Mouse (Mus musculus): ENCODE results near the gene Usp7.

The Usp7 gene

DNA sequence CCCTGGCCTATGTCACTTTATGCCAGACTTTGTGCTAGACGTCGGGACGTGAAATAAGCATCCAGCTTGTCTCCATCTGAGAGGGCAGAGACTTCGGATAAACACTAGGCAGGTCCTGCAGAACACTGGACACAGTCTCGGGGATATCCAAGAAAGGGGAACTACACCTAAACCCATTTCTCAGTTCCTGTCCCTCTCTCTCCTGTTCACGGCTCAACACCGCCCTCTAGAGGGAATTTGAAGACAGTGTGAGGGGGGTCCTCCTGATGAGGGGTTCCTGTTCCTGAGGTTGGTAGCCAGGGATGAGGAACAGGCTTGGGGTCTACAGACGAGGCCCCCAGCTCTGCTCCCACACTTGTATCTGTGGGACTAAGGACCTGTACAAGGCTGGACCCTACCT is 117.9 kb downstream of the Usp7 start:
- DNase-seq (ENCODE audit: low read depth, low spot score): peak; percentile 89

GRCm38 (mm10) chr16:8673343-8673742 is 118.8 kb downstream of the Usp7 start:
- no peak for DNase-seq (ENCODE audit: low read depth, low spot score)

- no peak for DNase-seq (ENCODE audit: low read depth, low spot score)
These were observed 119.3 kb downstream of the Usp7 start for GRCm38 (mm10) chr16:8672811-8673210.

- no peak for DNase-seq (ENCODE audit: low read depth, low spot score)
These were observed 119.8 kb downstream of the Usp7 start for GRCm38 (mm10) chr16:8672350-8672687.

GRCm38 (mm10) chr16:8671551-8672349 is 120.4 kb downstream of the Usp7 start, which contains the start of gene Carhsp1:
Carhsp1 (minus strand) TSS chr16:8672155.
- peak; percentile 97 for DNase-seq (ENCODE audit: low read depth, low spot score)

- DNase-seq (ENCODE audit: low read depth, low spot score): no peak
These were observed 121.8 kb downstream of the Usp7 start for GRCm38 (mm10) chr16:8670041-8671035.

- DNase-seq (ENCODE audit: low read depth, low spot score): no peak
These were observed 122.7 kb downstream of the Usp7 start for GRCm38 (mm10) chr16:8669432-8669831.

GRCm38 (mm10) chr16:8668386-8668785 is 123.7 kb downstream of the Usp7 start:
- DNase-seq (ENCODE audit: low read depth, low spot score): no peak

DNA sequence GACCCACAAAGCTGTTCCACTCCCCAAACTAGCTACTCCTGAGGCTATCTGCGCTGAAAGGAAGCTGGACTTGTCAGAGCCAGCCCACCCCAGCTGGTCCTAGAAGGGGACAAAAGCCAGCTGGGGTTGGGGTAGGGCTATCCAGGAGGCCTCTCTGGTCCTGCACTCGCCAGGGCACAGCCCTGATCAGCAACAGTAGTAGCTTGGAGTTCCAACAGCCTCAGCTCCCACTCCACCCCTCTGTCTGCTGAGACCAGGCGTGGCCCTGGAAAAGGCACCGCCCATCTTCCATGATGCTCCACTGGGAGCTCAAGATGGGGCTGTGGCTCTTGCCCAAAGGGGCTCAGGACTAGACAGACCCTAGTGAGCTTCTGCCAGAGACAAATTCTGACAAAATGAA is 124.3 kb downstream of the Usp7 start:
- no peak for DNase-seq (ENCODE audit: low read depth, low spot score)

- DNase-seq (ENCODE audit: low read depth, low spot score): no peak
These were observed 124.8 kb downstream of the Usp7 start for GRCm38 (mm10) chr16:8667261-8667660.

- DNase-seq (ENCODE audit: low read depth, low spot score): no peak
These were observed 125.7 kb downstream of the Usp7 start for GRCm38 (mm10) chr16:8666452-8666851.

- DNase-seq (ENCODE audit: low read depth, low spot score): no peak
These were observed 126.7 kb downstream of the Usp7 start for GRCm38 (mm10) chr16:8665367-8665766.

DNA sequence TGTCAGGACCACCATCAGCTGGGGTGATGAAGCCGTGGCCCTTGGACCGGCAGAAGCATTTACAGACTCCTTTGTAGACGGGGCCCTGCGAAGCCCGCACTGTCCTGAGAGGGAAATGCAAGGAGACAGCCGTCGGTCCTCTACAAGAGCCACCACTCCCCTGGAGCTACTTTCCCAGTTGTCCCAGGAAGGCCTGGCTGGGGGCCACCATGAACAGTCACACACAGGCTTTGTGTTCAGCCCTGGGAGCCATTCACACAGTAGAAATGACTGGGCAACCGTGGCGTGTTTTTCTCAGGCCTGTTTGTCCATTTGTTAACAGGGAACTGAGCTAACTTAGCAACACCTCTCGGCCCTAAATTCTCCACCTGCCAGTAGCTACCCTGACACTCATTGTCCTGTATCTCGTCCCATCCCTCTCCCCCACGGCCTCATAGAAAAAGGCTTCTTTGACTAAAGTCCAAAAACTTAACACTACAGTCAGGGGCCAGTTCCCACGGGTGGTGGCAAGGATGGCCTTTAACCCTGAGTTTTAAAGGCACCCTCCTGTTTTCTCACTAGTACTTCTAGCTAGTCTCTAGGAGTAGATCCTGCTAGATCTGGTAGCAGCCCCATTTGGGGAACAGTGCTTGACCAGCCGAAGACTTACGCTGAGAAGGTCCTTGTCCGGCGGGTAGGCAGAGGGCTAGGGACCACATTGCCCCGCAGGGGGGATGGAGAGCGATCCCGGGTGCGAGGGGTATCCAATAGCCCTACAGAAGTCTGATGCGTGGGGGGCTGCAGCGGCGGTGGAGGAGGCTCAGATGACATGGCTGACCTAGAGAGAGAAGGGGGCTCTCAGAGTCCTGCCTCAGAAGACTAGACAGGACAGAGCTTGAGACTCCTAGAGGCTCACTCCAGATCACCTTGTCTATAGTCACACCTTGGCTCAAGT is 128.2 kb downstream of the Usp7 start:
- no peak for DNase-seq (ENCODE audit: low read depth, low spot score)

DNA sequence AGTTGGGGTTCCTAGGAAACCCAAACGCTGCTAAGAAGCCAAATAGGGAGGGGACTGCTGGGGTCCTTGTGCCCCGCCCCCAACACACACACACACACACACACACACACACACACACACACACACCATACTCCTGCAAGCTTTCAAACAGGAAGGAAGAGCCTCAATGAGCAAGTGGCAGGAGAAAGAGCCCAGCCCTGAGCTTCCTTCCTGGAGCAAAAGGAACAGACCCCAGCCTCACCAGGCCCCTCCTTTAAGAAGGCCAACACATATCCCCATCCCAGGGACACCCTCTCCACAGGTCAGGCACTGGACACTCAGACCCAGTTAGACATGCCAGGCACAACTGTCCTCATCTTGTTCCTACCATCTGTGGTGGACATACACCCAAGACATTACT is 129.1 kb downstream of the Usp7 start:
- no peak for DNase-seq (ENCODE audit: low read depth, low spot score)

DNA sequence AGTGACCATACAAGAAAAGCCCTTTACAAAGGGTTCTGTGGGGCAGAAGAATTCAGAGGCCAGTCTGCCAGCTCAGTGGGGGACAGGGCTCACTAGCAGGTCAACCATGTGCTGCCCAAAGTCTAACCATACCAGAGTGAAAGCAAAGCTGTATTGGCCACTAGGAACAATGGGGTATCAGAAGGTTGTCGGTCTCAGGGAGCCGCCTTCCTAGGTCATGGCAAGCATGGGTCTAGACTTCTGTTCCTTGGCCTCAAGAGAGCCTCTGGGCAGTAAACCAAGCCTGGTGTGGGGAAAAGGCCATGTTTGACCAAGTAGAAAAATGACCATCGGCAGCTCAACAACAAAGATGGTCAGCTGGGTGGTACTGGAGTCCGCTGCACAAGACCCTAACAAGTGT is 133.3 kb downstream of the Usp7 start:
- DNase-seq (ENCODE audit: low read depth, low spot score): no peak

GRCm38 (mm10) chr16:8658349-8658748 is 133.8 kb downstream of the Usp7 start:
- no peak for DNase-seq (ENCODE audit: low read depth, low spot score)

- no peak for DNase-seq (ENCODE audit: low read depth, low spot score)
These were observed 135.9 kb downstream of the Usp7 start for GRCm38 (mm10) chr16:8656256-8656655.

DNA sequence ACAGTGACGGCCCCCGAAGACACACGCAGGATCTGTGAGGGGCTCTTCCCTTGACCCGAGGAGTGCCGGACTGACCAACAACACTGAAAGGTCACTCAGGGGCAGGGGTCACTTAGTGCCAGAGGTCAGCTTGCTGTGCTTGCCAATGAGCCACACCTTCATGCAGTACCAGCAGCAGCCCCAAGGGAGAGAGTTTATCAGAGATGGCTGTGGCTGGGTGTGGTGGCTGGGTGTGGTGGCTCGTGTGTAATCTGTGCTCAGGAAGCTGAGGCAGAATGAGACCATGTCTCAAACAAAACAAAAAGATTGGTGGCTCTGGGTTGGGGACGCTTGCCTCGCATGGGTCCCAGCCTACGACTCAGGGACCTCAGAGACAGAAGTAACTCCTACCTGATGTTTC is 136.5 kb downstream of the Usp7 start:
- DNase-seq (ENCODE audit: low read depth, low spot score): no peak

GRCm38 (mm10) chr16:8655108-8655507 is 137.0 kb downstream of the Usp7 start:
- no peak for DNase-seq (ENCODE audit: low read depth, low spot score)

DNA sequence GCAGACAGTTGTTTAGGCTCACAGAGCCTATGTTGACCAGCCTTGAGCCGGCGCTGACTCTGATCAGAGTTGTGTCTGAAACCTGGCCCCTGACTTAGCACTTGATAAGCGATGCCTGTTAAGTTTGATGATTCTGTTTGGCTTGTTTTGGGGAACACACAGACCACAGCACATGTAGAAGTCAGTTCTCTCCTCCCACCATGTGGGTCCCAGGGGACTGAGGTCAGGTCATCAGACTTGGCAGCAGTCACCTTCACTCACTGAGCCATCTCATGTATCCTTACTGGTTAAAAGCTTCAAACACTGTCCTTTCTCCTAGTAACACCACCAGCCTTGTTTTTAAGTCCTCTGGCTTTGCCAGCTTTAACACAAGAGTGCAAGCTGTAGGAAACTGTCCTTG is 142.1 kb downstream of the Usp7 start:
- DNase-seq (ENCODE audit: low read depth, low spot score): no peak

DNA sequence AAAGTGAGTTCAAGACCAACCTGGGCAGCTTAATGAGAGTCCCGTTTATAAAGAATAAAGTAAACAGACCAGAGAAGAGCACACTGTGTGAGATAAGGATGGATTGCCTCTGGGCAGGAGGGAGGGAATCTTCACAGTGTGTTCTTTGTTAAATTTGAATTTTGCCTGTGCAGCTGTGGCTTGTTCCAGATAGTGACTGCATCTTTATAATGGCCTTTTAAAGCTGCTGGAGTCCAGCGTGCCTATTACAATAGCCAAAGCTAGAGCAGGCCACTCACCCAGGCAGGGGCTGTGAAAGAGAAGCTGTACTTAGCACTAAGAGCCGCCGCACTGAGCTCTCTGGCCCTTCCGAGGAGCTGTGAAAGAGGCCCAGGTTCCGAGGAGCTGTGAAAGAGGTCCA is 146.6 kb downstream of the Usp7 start:
- no peak for DNase-seq (ENCODE audit: low read depth, low spot score)

DNA sequence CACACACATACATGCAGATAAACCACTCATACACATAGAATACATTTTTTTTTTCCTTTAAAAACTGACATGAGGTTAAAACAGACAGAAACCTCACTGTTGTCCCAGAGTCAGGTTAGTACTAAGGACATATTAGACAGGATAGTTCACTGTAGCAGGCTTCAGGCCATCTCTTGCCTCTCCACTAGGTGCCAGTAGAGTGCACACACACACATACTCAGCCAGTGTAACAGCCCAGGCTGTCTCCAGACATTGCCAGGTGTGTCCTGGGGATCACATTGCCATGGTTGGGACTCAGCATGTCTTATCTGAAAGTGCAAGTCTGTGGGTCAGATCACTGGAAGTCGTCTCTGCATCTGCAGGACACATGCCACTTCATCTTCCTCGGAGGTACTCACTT is 148.3 kb downstream of the Usp7 start:
- DNase-seq (ENCODE audit: low read depth, low spot score): peak; percentile 57
